Mouse (Mus musculus) neural tube, embryonic 10.5 days (tissue): ENCODE data around the gene Cnbd2.

Experiments used
- DNase-seq: peaks from one replicate; pipeline ENCODE4 v3.0.0-alpha.2; 2017; ENCODE audit warnings: low spot score; ENCODE audit errors: extremely low spot score

Cnbd2 gene

GRCm38 (mm10) chr2:156311441-156311840, 658 bp upstream of the Cnbd2 start:
- no peak for DNase-seq

- no peak for DNase-seq
Observed at GRCm38 (mm10) chr2:156311841-156312291, 233 bp upstream of the Cnbd2 start.

GRCm38 (mm10) chr2:156313153-156313552, 1.1 kb downstream of the Cnbd2 start:
- no peak for DNase-seq

DNA sequence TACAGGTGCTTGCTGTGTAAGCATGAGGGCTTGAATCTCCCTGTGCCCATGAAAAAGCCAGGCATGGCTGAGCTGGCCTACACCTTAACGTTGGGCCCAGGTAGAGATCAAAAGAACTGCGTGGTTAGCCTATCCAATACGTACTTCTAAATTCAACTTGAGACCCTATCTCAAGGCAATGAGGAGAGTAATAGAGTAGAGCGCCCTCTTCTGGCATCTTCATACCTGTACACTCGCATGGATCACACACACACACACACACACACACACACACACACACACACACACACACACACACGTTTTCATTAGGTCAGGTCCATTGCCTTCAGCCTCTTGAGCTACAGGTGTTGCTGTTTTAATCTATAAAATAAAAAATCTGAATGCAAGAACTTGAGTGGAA, 2.7 kb downstream of the Cnbd2 start:
- DNase-seq: no peak

DNA sequence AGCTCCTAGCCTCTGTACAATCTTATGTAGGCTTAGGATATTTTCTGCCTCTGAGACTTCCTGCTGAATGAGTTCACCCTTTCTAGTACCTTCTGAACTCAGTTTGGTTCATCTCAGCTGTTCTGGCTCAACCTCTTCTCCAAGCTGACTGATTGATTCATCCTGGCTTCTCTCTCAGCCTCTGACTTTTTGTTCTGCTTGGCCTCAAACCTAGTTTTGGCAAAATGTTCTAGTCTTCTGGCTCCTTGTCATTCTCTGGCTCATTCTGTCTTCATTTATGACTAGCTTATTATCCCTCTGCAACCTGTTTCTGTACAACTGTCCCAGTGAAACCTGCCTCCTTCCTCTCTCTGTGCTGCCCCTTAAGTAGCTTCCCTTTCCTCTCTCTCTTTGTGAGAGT, 6.4 kb downstream of the Cnbd2 start:
- no peak for DNase-seq

GRCm38 (mm10) chr2:156321538-156321937, 9.4 kb downstream of the Cnbd2 start:
- no peak for DNase-seq

GRCm38 (mm10) chr2:156324116-156324588, 12.1 kb downstream of the Cnbd2 start:
- no peak for DNase-seq

DNA sequence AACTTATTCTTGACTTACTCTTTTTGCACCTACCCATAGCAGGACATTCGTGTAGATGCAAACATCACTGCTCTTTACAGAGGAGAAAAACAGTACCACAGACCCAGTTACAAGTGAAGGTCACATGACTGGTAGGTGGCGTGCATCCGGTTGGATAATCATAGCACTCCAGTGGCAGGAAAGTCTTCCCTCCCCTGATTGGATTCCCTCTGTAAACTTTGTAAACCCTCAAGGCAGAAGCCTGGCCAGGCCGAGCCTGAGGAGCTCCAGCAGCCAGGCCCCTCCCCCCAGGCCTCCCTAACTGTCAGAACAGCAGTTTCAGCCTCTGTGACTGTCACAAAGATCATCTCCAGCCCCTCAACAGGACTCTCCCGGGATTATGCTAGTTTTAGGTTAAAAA, 12.6 kb downstream of the Cnbd2 start:
- no peak for DNase-seq

- no peak for DNase-seq
Observed at GRCm38 (mm10) chr2:156330681-156331080, 18.6 kb downstream of the Cnbd2 start.

GRCm38 (mm10) chr2:156331446-156331965, 19.4 kb downstream of the Cnbd2 start:
- DNase-seq: no peak

DNA sequence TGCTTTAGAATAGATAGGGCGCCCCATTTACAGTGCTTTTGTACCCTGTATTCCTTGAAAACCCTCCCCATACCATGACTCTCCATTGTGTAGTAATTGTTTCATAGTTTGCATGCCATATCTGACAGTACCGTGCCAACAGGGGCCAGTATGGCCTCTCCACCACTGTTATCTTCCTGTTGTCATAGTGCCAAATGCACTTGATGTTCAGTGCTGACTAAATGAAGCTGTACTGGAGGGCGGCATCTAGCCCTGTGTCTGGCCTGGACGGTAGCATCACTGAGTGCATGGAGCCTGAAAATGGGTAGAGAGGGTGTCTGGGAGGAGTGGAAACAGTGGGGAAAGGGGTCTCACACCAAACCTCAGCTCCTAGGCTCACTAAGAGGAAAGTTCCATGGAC, 28.0 kb downstream of the Cnbd2 start:
- no peak for DNase-seq

- no peak for DNase-seq
Observed at GRCm38 (mm10) chr2:156344775-156345532, 32.9 kb downstream of the Cnbd2 start.

DNA sequence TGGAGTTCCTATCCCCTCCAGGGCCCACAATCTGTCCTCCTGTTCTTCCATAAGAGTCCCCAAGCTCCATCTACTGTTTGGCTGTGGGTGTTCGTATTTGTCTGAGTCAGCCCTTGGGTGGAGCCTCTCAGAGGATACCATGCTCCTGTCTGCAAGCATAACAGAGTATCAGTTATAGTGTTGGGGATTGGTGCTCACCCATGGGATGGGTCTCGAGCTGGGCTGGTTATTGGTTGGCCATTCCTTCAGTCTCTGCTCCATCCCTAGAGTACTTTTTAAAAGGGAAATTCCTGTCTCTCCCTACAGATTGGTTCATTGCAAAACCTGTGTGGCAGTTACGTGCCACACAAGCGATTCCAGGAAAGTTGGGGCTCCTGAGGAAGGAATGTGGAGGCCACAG, 36.7 kb downstream of the Cnbd2 start:
- no peak for DNase-seq

- DNase-seq: no peak
Observed at GRCm38 (mm10) chr2:156349286-156349848, 37.3 kb downstream of the Cnbd2 start.

- DNase-seq: no peak
Observed at GRCm38 (mm10) chr2:156351243-156351642, 39.1 kb downstream of the Cnbd2 start.

- no peak for DNase-seq
Observed at GRCm38 (mm10) chr2:156352413-156353165, 40.5 kb downstream of the Cnbd2 start.

DNA sequence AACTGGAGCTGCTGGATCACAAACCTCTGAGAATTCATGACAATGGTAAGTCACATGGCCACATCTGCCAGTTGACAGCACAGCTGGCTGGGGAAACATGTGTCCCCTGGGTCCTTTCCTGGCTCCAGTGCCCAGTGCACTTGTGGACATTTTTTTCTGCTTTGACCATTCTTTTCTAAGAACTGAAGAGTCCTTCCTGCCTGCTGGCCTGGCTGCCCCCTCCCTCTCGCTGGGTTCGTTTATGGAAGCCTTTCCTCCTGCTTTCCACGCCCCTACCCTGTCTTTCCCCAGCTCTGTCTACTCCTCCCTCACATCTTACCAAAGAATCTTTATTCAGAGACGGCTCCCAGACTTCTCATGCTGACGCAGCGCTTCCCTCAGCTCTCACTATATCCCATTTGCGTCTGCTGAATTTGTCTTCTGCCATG, 41.2 kb downstream of the Cnbd2 start:
- DNase-seq: no peak

- no peak for DNase-seq
Observed at GRCm38 (mm10) chr2:156356031-156356430, 43.9 kb downstream of the Cnbd2 start.

DNA sequence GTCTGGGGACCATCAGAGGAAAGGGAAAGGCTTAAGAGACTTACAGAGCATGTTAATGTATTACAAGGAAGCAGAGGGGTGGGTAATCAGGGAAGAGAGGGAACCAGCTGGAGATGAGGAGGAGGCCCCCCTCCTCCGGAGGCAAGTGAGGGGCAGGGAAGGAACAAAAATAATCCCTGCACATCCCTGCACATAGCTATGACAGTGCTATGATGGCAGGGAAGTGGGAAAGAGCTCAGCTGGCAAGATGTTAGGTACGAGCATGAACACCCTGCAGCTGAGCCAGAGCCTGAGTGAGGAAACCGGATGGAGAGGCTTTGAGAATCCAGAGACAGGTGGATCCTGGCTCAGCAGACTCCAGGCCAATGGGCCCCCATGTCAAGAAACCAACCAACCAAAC, 56.4 kb downstream of the Cnbd2 start:
- DNase-seq: no peak

DNA sequence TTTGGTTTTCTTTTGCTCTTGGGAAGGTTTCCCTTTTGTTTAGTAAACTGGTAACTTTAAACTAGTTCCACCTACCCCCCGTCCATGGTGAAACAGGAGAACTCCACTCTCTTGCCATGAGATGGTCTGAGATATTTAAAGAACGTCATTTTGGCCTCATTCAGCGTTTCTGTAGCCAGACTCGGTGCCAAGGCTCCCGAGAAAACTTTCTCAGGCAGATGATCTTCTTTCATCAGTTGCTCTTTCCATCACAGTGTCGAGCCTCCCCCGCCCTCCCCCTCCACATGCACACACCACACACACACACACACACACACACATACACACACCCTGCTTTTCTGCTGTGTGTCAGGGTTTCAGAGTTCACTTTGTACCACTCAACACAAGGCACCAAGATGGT, 58.8 kb downstream of the Cnbd2 start:
- no peak for DNase-seq

DNA sequence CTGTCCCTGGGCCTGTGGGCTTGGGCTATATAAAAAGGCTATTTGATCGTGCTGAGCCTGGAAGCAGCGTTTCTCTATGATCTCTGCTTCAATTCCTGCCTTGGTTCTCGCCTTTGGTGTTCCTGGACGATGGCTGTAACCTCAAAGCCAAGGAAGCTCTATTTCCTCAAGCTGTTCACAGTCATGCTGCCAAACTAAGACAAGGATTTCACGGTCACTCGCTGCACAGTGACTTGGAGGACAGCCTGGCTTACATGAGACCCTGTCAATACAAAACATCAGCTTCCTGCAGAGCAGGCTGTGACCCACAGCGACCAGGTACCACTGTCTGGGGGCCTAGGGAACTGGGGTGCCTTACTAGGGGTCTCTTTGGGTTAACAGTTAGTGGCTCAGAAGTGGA, 64.9 kb downstream of the Cnbd2 start:
- no peak for DNase-seq

GRCm38 (mm10) chr2:156379929-156380328, 67.8 kb downstream of the Cnbd2 start:
- no peak for DNase-seq
